Mouse (Mus musculus) intestine, postnatal 0 days (tissue): ENCODE results near the gene Slc52a3. TPM values are rescaled to one million over a fixed set of nuclear protein-coding genes. Genes with fewer than 3 reads are reported as not detected.

ENCODE experiments used
- ATAC-seq: fragments of 200-750 bp; cut with Nextera tagmentation; 2 replicates; pipeline ENCODE4 v1.8.0; 2017; ENCODE audit warnings: mild to moderate bottlenecking, moderate TSS enrichment, moderate library complexity
- H3K27ac ChIP-seq: fragments of 300-500 bp; sonication (generic); 2 replicates; pipeline ENCODE4 v1.5.1; 2014; ENCODE audit warnings: mild to moderate bottlenecking, low read depth, low read length, moderate library complexity
- H3K27me3 ChIP-seq: fragments of 300-500 bp; sonication (generic); replicated peaks from 2 replicates; pipeline ENCODE4 v1.6.1; 2014; ENCODE audit warnings: low read length, mixed read lengths; ENCODE audit not compliant: control insufficient read depth, insufficient read depth
- H3K36me3 ChIP-seq: fragments of 300-500 bp; sonication (generic); 2 replicates; pipeline ENCODE4 v1.6.1; 2014; ENCODE audit warnings: mild to moderate bottlenecking, moderate library complexity; ENCODE audit not compliant: control insufficient read depth, insufficient read depth
- H3K4me1 ChIP-seq: fragments of 300-500 bp; sonication (generic); replicated peaks from 2 replicates; pipeline ENCODE4 v1.6.1; 2014; ENCODE audit warnings: antibody characterized with exemption, low read length, mixed read lengths; ENCODE audit not compliant: control insufficient read depth, insufficient read depth
- H3K4me2 ChIP-seq: fragments of 300-500 bp; sonication (generic); replicated peaks from 2 replicates; pipeline ENCODE4 v1.6.1; 2014; ENCODE audit warnings: low read depth, mild to moderate bottlenecking, moderate library complexity
- H3K4me3 ChIP-seq: fragments of 300-500 bp; sonication (generic); 2 replicates; pipeline ENCODE4 v1.5.1; 2014; ENCODE audit warnings: low read depth, low read length
- H3K9ac ChIP-seq: fragments of 300-500 bp; sonication (generic); 2 replicates; pipeline ENCODE4 v1.6.1; 2014; ENCODE audit warnings: mild to moderate bottlenecking, low read depth, low read length
- H3K9me3 ChIP-seq: fragments of 300-500 bp; sonication (generic); 2 replicates; pipeline ENCODE4 v1.6.1; 2016; ENCODE audit warnings: mixed run types; ENCODE audit not compliant: control insufficient read depth
- CTCF ChIP-seq: sonication (generic); IDR thresholded peaks from 2 replicates; pipeline ENCODE4 v1.5.1; 2016; ENCODE audit warnings: low read depth, mild to moderate bottlenecking, control low read depth, antibody characterized with exemption, moderate library complexity
- WGBS: fragments of 180-500 bp; shearing (Covaris S2); extraction: QIAGEN DNeasy Blood & Tissue Kit; methylation state at CpG from one replicate; pipeline ENCODE4 v1.1.7; 2014; 5-methylcytosine and 5-hydroxymethylcytosine counted together
- microRNA counts: library from miRNA; unstranded; fragments of <30 nt; microRNA quantifications from one replicate; lab custom pipeline; 2016
- microRNA-seq: library from miRNA; unstranded; fragments of <30 nt; microRNA quantifications from one replicate; pipeline ENCODE4, GENCODE M21; 2016
- polyA plus RNA-seq: library from polyadenylated mRNA; unstranded; fragments of >200 nt; fragmentation: Nextera tagmentation; extraction: Ambion mirVana; gene quantifications from 2 replicates; pipeline ENCODE4 v1.2.1, GENCODE M21; 2015

Gene Slc52a3
- polyA plus RNA-seq, 1 experiment from 2014 or later = 15.7 TPM

DNA sequence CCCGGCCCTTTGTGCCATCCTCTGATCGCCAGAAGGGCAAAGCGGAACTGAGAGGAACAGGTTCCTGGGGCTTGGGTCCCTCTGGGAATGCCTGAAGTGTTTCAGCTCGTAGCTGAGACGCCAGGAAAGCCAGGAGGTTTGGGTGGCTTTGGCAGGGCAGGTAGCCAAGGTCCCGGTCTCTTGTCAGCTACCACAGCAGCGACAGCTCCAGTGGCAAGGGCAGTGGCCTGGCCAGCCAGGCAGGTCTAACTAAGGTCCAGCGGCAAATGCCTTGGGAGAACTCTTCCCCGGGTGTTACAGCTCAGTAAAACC, 60.9 kb downstream of the Slc52a3 start:
- Histone ChIP-seq H3K9ac (no peak overlapping the region), H3K36me3 (no peaks in the 10 kb centered on the region), H3K4me3 (no peak overlapping the region), H3K9me3 (no peaks in the 10 kb centered on the region), H3K27ac (no peak overlapping the region), H3K4me2 (no peak overlapping the region), H3K4me1 (no peaks in the 10 kb centered on the region), H3K27me3 (no peaks in the 10 kb centered on the region)
- TF ChIP-seq CTCF = no peak
- WGBS = 74% methylated on average over 9 of the region's 9 CpGs
- ATAC-seq = no peak

MicroRNAs within 50 kb of the gene (microRNA counts, 519-probe panel; counts per million panel counts)
- microRNA mmu-miR-1953 (lab: Ali Mortazavi, UCI) = not detected

Small RNA genes within 50 kb of the gene (microRNA-seq; reads per million reads assigned to microRNA genes)
- 0.82 reads per million for gene Mir1953

Other genes starting within 250 kb of the Slc52a3 start
- gene Rspo4, start 153.6 kb upstream of the Slc52a3 start, polyA plus RNA-seq = not detected in 2 replicates
- 0.18 and 0.27 TPM in 2 replicates for gene Angpt4, start 85.3 kb upstream of the Slc52a3 start, polyA plus RNA-seq
- 14.5 and 14.9 TPM in 2 replicates for gene Fam110a, start 16.3 kb upstream of the Slc52a3 start, polyA plus RNA-seq
- gene Scrt2, start 85.0 kb downstream of the Slc52a3 start, polyA plus RNA-seq = not detected in 2 replicates
- gene Srxn1, start 109.0 kb downstream of the Slc52a3 start, polyA plus RNA-seq = 102 and 104 TPM in 2 replicates
- 3.2 and 4.5 TPM in 2 replicates for gene Tcf15, start 147.1 kb downstream of the Slc52a3 start, polyA plus RNA-seq
- 74.7 and 83.2 TPM in 2 replicates for gene Csnk2a1, start 230.3 kb downstream of the Slc52a3 start, polyA plus RNA-seq